Mouse (Mus musculus) heart, embryonic 12.5 days (tissue): ENCODE data around the gene Cops2. TPM values are rescaled to one million over a fixed set of nuclear protein-coding genes. Genes with fewer than 3 reads are reported as not detected.

Experiments used
- ATAC-seq: fragments of 200-750 bp; cut with Nextera tagmentation; 2 replicates; pipeline ENCODE4 v1.8.0; 2017; ENCODE audit warnings: moderate TSS enrichment, moderate library complexity; ENCODE audit not compliant: insufficient number of reproducible peaks, low FRiP score
- H3K27ac ChIP-seq: fragments of 300-500 bp; sonication (generic); 2 replicates; pipeline ENCODE4 v1.5.1; 2016; ENCODE audit warnings: mild to moderate bottlenecking, moderate library complexity; ENCODE audit not compliant: poor library complexity, severe bottlenecking
- H3K27me3 ChIP-seq: fragments of 300-500 bp; sonication (generic); replicated peaks from 2 replicates; pipeline ENCODE4 v1.6.1; 2016; ENCODE audit warnings: mild to moderate bottlenecking, moderate library complexity
- H3K36me3 ChIP-seq: fragments of 300-500 bp; sonication (generic); 2 replicates; pipeline ENCODE4 v1.6.1; 2016; ENCODE audit warnings: mild to moderate bottlenecking, moderate library complexity
- H3K4me1 ChIP-seq: fragments of 300-500 bp; sonication (generic); replicated peaks from 2 replicates; pipeline ENCODE4 v1.6.1; 2016; ENCODE audit warnings: mild to moderate bottlenecking
- H3K4me2 ChIP-seq: fragments of 300-500 bp; sonication (generic); 2 replicates; pipeline ENCODE4 v1.6.1; 2016; ENCODE audit warnings: mild to moderate bottlenecking, moderate library complexity
- H3K4me3 ChIP-seq: fragments of 300-500 bp; sonication (generic); 2 replicates; pipeline ENCODE4 v1.5.1; 2016; ENCODE audit warnings: mild to moderate bottlenecking
- H3K9ac ChIP-seq: fragments of 300-500 bp; sonication (generic); 2 replicates; pipeline ENCODE4 v1.6.1; 2016; ENCODE audit warnings: mild to moderate bottlenecking, moderate library complexity
- H3K9me3 ChIP-seq: fragments of 300-500 bp; sonication (generic); replicated peaks from 2 replicates; pipeline ENCODE4 v1.6.1; 2016; ENCODE audit warnings: mild to moderate bottlenecking, moderate library complexity
- WGBS: fragments of 180-500 bp; shearing (Covaris S2); methylation state at CpG from one replicate; pipeline ENCODE4 v1.1.7; 2016; 5-methylcytosine and 5-hydroxymethylcytosine counted together
- polyA plus RNA-seq: library from polyadenylated mRNA; unstranded; fragments of >200 nt; fragmentation: Nextera tagmentation; extraction: Ambion mirVana; gene quantifications from 2 replicates; pipeline ENCODE4 v1.2.1, GENCODE M21; 2016

The Cops2 gene
- polyA plus RNA-seq, 1 experiment from 2014 or later, result 75.7 TPM

DNA sequence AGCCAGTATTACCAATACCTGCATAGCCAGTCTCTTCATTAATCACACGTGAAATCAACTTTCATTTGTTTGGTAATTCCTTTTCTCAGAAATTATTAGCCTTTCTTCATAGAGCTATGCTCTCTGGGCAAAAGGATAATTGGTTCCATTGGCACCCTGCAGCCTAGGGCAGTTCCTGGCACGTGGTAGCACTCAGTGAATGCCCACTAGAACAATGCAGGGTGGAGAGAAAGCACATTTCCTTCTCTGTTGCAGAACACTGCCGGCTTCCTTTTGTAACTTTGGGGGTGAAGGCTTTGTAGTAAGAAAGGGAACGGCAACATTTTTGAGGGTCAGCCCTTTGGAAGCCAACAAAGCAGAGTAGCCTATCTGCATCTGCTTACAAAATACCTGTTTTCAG, 32.7 kb downstream of the Cops2 start:
- WGBS, result 78% methylated on average over 4 of the region's 4 CpGs
- H3K4me1 ChIP-seq, result no peaks in the 10 kb centered on the region
- no peak overlapping the region for H3K4me3 ChIP-seq
- H3K36me3 ChIP-seq, result peaks cover 12% of the 10 kb centered on the region
- H3K9ac ChIP-seq, result no peak overlapping the region
- H3K27ac ChIP-seq, result no peak overlapping the region
- no peaks in the 10 kb centered on the region for H3K9me3 ChIP-seq
- H3K4me2 ChIP-seq, result no peak overlapping the region
- ATAC-seq, result no peak
- H3K27me3 ChIP-seq, result no peaks in the 10 kb centered on the region

DNA sequence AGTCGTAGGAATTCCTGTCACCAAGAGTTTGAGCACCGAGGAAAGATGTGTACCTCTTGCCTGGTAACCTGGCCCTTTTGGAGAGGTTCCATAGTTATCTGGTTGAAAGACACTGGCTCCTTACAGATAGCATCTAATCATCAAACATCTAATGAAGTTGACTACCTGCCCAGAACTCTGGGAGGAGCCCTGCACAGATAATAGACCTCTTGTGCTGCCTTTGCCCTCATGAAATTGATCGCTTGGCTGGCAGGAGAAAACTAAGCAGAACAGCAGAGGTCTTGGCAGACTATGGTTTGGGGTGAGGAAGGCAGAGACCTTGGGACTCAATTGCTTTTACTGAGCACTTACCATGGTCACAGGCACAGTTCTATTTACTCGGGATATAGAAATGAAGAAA, 38.5 kb downstream of the Cops2 start:
- Histone ChIP-seq H3K27ac (no peak overlapping the region), H3K27me3 (no peaks in the 10 kb centered on the region), H3K9me3 (no peaks in the 10 kb centered on the region), H3K4me1 (no peaks in the 10 kb centered on the region), H3K36me3 (no peaks in the 10 kb centered on the region), H3K4me2 (no peak overlapping the region), H3K4me3 (no peak overlapping the region), H3K9ac (no peak overlapping the region)
- no peak for ATAC-seq
- WGBS, result 81% methylated on average over 4 of the region's 4 CpGs

DNA sequence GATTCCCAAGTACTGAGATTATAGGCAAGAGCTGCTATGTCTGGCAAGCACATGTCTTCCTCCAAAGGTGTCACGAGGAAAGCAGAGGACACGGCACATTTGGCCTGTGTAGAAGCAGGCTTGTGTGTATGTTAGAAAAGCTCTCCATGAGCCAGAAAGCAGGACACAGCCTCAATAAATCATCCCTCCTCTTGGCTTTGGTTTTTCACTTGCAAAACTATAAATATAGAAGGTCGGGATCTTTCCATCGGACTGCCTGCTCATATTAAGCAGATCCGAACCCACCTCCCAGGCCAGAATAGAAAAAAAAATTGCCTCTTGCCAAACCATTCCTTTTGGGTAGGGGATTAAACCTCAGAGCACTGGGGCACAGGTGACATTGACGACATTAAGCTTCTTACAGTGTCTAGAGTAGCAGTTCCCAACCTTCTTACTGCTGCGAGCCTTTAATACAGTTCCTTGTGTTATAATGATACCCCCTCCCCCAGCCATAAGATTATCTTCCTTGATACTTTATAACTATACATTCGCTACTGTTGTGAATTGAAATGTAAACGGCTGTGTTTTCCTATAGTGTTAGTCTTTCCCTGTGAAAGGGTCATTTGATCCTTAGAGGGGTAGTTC, 44.9 kb downstream of the Cops2 start:
- Histone ChIP-seq H3K9me3 (no peaks in the 10 kb centered on the region), H3K36me3 (no peaks in the 10 kb centered on the region), H3K4me1 (no peaks in the 10 kb centered on the region), H3K4me2 (no peak overlapping the region), H3K4me3 (no peak overlapping the region), H3K9ac (no peak overlapping the region), H3K27me3 (no peaks in the 10 kb centered on the region), H3K27ac (no peak overlapping the region)
- ATAC-seq, result no peak
- WGBS, result 71% methylated on average over 9 of the region's 9 CpGs

DNA sequence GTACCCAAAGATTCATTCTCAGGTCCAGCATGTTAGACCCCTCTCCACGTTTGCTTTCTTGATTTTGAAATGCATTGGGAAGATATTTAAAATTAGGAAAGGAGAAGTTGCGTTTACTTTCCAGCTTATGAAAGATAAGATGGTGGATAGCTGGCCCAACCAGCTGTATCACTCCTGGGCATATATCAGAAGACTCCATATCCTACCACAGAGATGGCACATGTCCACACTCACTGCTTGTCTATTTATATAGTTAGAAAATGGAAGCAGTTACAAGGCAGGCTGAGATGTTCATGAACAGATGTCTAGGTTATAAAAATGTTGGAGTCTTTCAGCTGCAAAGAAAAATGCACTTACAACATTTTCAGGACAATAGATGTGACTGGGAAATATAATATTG, 47.6 kb downstream of the Cops2 start:
- no peak overlapping the region for H3K27ac ChIP-seq
- no peaks in the 10 kb centered on the region for H3K36me3 ChIP-seq
- H3K27me3 ChIP-seq, result no peaks in the 10 kb centered on the region
- no peak overlapping the region for H3K9ac ChIP-seq
- H3K4me3 ChIP-seq, result no peak overlapping the region
- H3K4me2 ChIP-seq, result no peak overlapping the region
- 62% methylated on average over 2 of the region's 2 CpGs for WGBS
- no peaks in the 10 kb centered on the region for H3K4me1 ChIP-seq
- H3K9me3 ChIP-seq, result no peaks in the 10 kb centered on the region
- ATAC-seq, result no peak

DNA sequence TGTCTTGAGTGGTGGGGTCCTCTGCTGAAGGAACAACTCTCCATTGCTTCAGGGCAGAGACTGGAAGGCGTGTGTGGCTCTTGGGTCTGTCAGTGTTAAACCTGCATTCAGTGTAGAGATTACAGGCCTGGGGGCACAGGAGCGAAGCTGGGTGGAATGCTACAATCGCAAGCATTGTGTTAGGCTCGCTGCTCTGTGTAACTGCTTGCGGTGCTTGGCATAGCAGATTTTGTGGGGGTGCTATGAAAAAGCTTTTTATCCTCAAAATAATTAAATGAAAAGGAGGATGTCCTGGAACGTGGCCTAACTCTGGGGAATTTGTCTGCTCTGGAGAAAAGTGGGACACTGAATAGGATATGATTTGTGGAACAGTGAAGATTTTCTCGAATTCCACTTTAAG, 49.4 kb downstream of the Cops2 start:
- no peaks in the 10 kb centered on the region for H3K27me3 ChIP-seq
- ATAC-seq, result no peak
- WGBS, result 69% methylated on average over 7 of the region's 7 CpGs

DNA sequence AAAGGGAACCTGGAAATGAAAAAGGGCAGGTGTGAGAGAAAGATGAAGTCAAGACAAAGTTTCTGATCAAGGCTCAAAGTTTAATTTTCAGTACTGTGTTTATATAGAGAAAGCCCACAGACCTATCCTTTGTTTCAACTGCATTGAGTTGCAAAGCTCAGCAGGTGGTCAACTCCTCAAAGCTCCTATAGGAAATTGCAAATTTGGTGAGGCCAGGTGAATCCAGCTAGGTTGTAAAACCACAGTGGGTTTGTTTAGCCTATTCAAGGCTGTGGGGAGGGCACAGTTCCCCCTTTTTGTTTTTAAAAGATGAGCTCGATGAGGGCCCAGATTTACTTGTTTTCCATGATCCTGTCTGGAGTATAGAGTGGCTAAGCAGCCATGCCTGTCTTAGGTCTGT, 53.1 kb downstream of the Cops2 start:
- Histone ChIP-seq H3K27me3 (no peaks in the 10 kb centered on the region), H3K27ac (no peak overlapping the region), H3K9ac (no peak overlapping the region), H3K9me3 (peaks cover 4% of the 10 kb centered on the region), H3K36me3 (no peaks in the 10 kb centered on the region), H3K4me1 (peaks cover 6% of the 10 kb centered on the region), H3K4me2 (no peak overlapping the region), H3K4me3 (no peak overlapping the region)
- no peak for ATAC-seq
- 37% methylated on average over 1 of the region's 1 CpGs for WGBS

More for the DNA sequence above, 49.4 kb downstream of the Cops2 start:
- H3K9me3 ChIP-seq, result peaks cover 4% of the 10 kb centered on the region
- no peak overlapping the region for H3K9ac ChIP-seq
- H3K27ac ChIP-seq, result no peak overlapping the region
- H3K4me1 ChIP-seq, result no peaks in the 10 kb centered on the region
- no peaks in the 10 kb centered on the region for H3K36me3 ChIP-seq
- H3K4me2 ChIP-seq, result no peak overlapping the region
- no peak overlapping the region for H3K4me3 ChIP-seq

DNA sequence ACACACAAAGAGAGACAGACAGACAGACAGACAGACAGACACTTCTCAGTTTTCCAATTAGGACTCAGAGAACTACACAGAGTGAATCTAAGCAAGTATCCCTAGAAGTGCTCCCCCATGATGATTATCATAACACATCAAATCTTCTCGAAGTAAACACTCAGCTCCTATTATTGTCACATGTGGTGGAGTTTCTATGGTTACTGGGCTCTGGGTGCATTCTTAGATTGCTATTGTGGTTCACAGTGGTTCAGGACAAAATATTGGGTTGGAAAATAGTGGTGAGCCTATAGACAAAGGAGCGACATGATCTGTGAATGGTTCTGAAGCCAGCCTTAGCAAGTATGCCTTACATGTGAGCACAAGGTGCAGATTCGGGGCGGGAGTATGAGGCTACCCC, 57.0 kb downstream of the Cops2 start:
- H3K27ac ChIP-seq, result no peak overlapping the region
- no peak overlapping the region for H3K4me3 ChIP-seq
- H3K36me3 ChIP-seq, result no peaks in the 10 kb centered on the region
- no peak overlapping the region for H3K4me2 ChIP-seq
- H3K9ac ChIP-seq, result no peak overlapping the region
- peaks cover 4% of the 10 kb centered on the region for H3K9me3 ChIP-seq
- ATAC-seq, result no peak
- 75% methylated on average over 4 of the region's 4 CpGs for WGBS
- no peaks in the 10 kb centered on the region for H3K27me3 ChIP-seq
- H3K4me1 ChIP-seq, result peaks cover 16% of the 10 kb centered on the region

DNA sequence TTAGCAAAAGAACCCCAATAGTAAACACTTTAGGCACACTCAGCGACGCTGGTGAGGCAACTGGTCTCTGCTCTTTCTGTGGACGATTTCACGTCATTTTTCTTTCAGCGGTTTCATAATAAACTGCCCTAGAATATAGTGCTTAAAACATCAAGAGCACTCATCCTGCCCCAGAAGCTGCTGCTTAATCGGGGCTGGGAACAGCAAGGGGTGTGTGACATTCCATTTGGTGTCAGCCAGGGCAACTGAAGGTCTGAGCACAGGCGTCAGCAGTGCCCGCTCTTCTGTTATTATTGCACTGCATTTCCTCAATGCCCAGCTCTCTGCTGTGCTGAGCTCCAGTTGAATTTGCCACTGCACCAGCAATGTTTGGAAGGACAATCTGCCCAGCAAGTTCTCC, 57.9 kb downstream of the Cops2 start:
- 40% methylated on average over 8 of the region's 8 CpGs for WGBS
- H3K27ac ChIP-seq, result no peak overlapping the region
- H3K9ac ChIP-seq, result no peak overlapping the region

DNA sequence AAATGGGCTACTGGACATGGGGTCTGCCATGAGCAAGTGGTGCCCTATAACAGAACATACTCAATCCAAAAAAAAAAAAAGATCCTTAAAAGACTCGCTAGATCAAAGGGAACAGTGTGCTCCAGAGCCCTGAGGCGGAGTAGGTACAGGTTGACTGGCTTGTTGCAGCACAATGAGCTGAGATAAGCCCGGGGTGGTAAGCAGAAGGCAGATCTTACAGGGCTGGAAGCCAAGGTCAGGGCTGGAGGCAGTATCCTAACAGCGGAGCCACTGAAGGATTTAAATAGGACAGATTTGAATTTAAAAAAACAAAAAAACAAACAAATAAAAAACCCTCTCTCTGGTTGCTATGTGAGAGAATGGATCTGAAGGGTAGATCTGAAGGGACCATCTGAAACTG, 58.5 kb downstream of the Cops2 start:
- WGBS, result 38% methylated on average over 4 of the region's 4 CpGs
- Histone ChIP-seq H3K4me1 (peaks cover 16% of the 10 kb centered on the region), H3K36me3 (no peaks in the 10 kb centered on the region), H3K4me3 (no peak overlapping the region), H3K27ac (no peak overlapping the region), H3K9me3 (no peaks in the 10 kb centered on the region), H3K27me3 (no peaks in the 10 kb centered on the region), H3K9ac (no peak overlapping the region), H3K4me2 (no peak overlapping the region)
- no peak for ATAC-seq

More for the DNA sequence above, 57.9 kb downstream of the Cops2 start:
- H3K27me3 ChIP-seq, result no peaks in the 10 kb centered on the region
- peaks cover 16% of the 10 kb centered on the region for H3K4me1 ChIP-seq
- peak overlapping the region; percentile 19 for H3K4me2 ChIP-seq
- H3K4me3 ChIP-seq, result no peak overlapping the region
- H3K9me3 ChIP-seq, result peaks cover 4% of the 10 kb centered on the region
- ATAC-seq, result no peak
- H3K36me3 ChIP-seq, result no peaks in the 10 kb centered on the region

DNA sequence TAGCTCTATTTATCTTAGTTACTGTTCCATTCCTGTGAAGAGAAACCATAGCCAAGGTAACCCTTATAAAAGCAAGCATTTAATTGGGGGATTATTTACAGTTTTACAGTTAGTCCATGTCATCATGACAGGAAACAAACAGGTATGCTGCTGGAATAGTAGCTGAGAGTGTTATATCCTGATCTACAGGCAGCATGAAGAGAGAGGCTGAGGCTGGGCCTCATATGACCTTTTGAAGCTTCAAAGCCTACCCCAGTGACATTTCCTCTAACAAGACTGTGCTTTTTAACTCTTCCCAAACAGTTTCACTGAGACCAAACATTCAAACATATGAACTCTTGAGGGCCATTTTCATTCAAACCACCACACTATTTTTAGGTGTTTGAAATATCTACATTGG, 61.1 kb downstream of the Cops2 start:
- Histone ChIP-seq H3K27me3 (no peaks in the 10 kb centered on the region), H3K27ac (no peak overlapping the region), H3K4me1 (peaks cover 16% of the 10 kb centered on the region), H3K36me3 (no peaks in the 10 kb centered on the region), H3K9ac (no peak overlapping the region), H3K4me2 (no peak overlapping the region), H3K4me3 (no peak overlapping the region), H3K9me3 (no peaks in the 10 kb centered on the region)
- ATAC-seq, result no peak

DNA sequence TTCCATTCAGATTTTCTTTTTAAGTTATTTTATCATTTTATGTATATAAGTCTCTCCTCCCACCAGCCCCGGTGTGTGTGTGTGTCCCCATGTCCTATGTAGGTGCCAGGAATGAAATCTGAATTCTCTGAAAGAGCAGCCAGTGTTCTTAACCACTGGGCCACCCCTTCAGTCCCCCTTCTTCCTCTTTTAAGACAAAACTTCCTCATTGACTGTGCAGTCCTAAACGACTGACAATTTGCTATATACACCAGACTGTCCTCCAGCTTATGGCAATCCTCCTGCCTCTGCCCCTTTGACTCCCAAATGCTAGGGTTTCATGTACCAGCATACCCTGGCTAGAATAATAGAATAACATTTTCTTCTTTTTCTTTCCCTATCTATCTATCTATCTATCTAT, 63.8 kb downstream of the Cops2 start:
- peaks cover 12% of the 10 kb centered on the region for H3K4me1 ChIP-seq
- no peaks in the 10 kb centered on the region for H3K36me3 ChIP-seq
- H3K27me3 ChIP-seq, result no peaks in the 10 kb centered on the region
- H3K27ac ChIP-seq, result no peak overlapping the region
- WGBS, result 63% methylated on average over 2 of the region's 2 CpGs
- H3K9ac ChIP-seq, result no peak overlapping the region
- H3K4me3 ChIP-seq, result no peak overlapping the region
- H3K4me2 ChIP-seq, result no peak overlapping the region
- no peak for ATAC-seq
- H3K9me3 ChIP-seq, result no peaks in the 10 kb centered on the region

DNA sequence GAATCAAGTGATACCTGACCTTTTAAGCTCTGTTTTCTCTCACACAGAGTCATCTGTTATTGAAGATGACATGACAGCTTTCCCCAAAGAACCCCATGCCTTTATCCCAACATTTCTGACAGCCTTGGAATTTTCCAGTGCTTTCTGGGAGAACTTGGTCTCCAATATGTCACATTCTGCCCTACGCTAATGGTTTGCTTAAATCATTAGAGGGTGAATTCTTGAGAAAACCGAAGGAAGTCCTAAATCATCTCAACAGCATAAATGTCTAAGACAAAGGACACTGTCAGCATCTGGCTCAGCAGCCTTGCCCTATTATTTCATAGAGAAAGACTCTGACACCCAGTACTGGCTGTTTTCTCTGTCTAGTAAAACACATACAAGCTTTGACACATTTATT, 64.8 kb downstream of the Cops2 start:
- Histone ChIP-seq H3K4me1 (peaks cover 7% of the 10 kb centered on the region; the same call in 1 of the 2 replicates), H3K4me2 (no peak overlapping the region), H3K9me3 (no peaks in the 10 kb centered on the region), H3K4me3 (no peak overlapping the region), H3K27ac (no peak overlapping the region), H3K9ac (no peak overlapping the region), H3K36me3 (no peaks in the 10 kb centered on the region), H3K27me3 (no peaks in the 10 kb centered on the region)
- WGBS, result 85% methylated on average over 2 of the region's 2 CpGs
- ATAC-seq, result no peak
